Mouse (Mus musculus) cerebellum, adult 18-20 months (tissue): ENCODE measurements around the gene Inpp5a.
A peak's percentile ranks its signal among the peaks of the same experiment; 100 is the strongest.

ENCODE experiments used
- DNase-seq, 2 experiments: peaks; one replicate each; pipeline ENCODE4 v3.0.0; 2021

The Inpp5a gene

DNA sequence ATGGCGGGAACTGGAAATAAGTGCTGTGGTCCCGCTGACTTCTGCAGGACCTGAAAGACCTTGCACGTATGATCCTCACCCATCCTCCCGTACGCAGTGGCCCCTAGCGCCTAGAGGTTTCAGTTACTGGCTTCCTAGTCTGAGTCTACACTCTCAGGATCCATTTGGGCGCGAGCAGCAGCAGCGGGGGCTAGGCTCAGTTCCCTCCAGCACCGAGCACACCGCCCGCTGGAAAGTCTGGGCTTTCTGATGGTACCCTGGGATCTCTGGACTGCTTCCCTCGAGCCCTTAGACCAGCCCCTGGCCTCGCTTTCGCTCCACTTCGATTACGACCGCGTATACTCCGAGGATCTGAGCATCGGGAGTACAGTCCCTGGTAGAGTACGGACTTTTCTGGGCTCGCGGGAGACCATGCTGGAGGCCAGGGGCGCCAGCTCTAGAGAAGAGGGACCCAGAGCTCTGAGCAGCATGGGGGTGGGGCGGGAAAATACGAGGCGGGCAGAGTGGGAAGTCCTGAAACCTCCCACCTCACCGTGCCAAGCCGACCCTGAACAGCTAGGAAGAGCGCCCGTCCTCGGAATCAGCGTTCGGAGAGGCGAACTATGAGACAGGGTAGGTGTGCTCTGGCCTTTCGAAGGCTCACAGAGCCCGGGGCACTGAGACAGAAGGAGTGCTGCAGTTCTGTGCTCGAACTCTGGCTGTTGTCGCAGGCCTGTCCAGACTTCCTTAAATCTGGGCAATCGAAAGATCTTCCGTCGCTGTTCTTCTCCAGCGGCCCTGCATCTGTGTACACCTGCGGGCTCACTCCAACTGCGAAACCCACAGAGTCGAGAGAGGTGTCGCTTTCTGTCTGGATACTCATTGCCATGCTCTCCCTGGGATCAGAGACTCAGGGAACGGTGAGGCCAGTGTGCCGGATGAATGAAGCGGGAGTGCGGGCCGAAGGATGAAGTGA lies 195.6 kb downstream of the Inpp5a start:
- no peak for DNase-seq

DNA sequence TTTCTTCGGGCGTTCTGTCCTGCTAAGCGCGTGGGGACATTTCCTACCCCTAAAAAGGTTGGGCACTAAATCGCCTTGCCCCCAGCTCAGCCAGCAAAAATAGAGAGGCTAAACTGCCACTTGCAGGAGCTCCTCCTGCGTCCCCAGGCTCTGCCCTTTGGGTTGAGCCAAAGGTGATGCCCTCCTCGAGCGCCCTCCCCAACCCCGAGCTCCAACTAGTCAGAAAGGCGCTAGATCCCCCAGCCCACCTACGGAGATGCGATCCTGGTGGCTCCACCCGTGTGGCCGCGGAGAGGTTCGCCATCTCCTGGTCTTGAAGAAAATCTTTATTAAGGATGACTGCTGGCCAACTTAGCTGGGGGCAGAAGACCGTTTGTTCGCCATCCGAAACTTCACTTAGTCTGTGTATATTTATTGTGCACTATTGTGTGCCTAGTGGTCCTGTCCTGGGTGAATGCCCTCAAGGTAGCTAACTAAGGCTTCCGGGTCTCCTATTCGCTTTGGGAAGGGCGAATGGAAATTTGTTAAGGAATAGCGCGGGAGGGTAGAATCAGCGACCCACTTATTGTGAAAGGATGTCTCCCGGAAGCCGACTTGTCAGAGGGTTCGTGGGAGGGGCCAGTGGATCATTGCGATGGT lies 196.4 kb downstream of the Inpp5a start:
- DNase-seq, result no peak

GRCm38 (mm10) chr7:139587919-139588318 lies 199.0 kb downstream of the Inpp5a start:
- no peak for DNase-seq

DNA sequence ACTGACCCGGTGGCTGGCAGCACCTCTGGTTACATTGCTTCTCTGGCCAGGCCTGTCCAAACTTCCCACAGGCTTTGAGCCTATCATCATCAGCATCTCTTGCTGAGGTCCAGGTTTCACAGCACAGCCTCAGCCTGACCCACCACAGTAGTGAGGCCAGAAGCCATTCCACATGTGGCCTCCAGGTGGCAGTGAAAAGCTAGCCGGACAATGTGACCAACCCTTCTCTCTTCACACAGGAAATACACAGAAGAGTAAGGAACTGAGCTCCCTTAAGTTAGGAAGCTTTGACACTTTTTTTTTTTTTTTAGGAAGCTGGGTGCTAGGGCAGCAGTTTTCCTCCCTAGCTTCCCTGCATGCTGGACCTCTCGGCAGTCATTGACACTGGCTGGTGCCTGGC lies 201.4 kb downstream of the Inpp5a start:
- peak; percentile 54 to 59 for DNase-seq

GRCm38 (mm10) chr7:139591311-139591710 lies 202.4 kb downstream of the Inpp5a start:
- DNase-seq, result no peak

DNA sequence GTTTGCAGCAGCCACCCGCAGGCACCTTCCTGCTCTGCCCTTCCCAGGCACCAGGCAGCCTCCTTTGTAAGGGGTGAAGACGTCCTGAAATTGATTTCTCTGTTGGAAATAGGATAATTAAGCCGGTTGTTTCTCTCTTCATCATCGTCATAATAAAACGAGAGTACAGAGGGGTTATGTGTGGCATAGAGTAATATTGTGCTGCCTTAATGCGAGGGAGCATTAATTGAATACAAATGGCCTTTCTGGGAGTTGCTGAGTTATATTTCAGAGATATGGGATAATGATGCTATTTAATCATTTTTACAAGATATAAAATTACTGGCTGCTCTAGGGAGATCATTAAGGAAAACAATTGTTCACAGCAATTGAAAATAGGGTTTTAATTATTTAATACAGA lies 206.4 kb downstream of the Inpp5a start:
- no peak for DNase-seq

DNA sequence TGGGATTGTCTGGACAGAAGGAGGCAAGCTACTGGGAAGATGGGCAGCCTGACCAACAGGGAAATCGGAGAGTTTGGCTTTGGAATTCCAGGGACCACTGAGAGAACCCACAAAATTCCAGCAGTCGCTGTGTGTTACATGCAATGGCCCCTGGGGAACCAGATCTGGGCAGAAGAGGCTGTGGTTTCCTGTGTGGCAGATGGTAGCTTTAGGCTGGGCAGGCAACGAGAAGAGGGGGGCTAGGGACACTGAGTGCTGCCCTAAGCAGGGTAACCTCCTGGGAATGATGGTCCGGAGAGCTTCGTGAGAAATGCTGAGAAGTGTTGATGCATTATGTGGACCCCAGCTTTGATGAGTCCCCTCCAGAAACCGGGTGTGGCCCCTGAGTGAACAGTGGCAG lies 207.0 kb downstream of the Inpp5a start:
- no peak for DNase-seq

GRCm38 (mm10) chr7:139610328-139610727 lies 221.4 kb downstream of the Inpp5a start:
- no peak for DNase-seq

GRCm38 (mm10) chr7:139615767-139616766 lies 227.2 kb downstream of the Inpp5a start:
- DNase-seq, result peak; percentile 74 to 79

DNA sequence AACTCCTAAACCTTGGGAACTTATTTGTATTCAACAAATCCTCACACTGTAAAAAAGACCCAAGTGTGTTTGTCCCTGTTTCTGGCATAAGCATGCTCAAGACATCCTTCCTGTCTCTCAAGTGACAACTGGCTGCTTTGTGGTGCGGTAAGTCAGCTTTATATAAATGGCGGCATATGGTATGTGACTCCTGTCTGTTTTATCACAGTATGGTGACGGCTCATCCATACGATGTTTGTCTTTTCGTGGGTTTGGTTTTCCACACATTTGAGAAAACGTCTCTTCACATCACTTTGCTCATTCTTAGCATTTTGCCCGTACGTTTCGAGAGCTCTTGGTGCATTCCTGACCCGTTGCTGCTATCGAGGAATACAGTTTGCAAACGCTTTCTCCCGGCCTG lies 233.7 kb downstream of the Inpp5a start:
- no peak for DNase-seq

DNA sequence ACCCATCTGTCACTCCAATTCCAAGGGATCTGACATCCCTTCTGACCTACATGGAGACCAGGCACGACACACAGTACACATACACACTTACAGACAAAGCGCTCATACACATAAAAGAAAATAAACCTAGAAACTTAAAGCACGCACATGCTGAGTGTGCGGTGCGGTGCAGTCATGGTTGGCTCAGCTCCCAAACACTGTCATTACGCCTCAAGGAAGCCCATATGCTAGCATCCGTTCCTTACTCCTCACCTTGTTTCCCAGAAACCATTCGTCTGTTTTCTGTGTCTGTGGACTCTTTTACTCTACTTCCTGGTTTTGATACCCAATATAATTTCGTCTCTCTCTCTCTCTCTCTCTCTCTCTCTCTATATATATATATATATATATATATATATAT lies 236.2 kb downstream of the Inpp5a start:
- DNase-seq, result no peak
